Comparison of ENCODE assay signal across 8 mouse cellular contexts in genomic region chr5:125283748-125284640, GRCm38 (mm10). TPM values are rescaled to one million over a fixed set of nuclear protein-coding genes. Genes with fewer than 3 reads are reported as not detected.
A peak's percentile ranks its signal among the peaks of the same experiment; 100 is the strongest.
DNase-seq lines count a peak whose midpoint lies in the region; ATAC-seq lines count a peak whose summit lies in the region.

No protein-coding gene starts in this region.

- H3K4me2 ChIP-seq in hindbrain, embryonic 16.5 days (ENCODE audit: low read length) = peak overlapping the region; percentile 72
- H3K4me2 ChIP-seq in midbrain, embryonic 15.5 days = peak overlapping the region; percentile 64

- peak overlapping the region; percentile 56 for H3K27ac ChIP-seq in forebrain, embryonic 10.5 days
- H3K27ac ChIP-seq in hindbrain, embryonic 16.5 days (ENCODE audit: low read depth, low read length) = no peak overlapping the region
- H3K27ac ChIP-seq in midbrain, embryonic 15.5 days = no peak overlapping the region

- H3K36me3 ChIP-seq in forebrain, embryonic 10.5 days (replicated peaks) = peaks cover 37% of the 10 kb centered on the region
- peaks cover 8% of the 10 kb centered on the region; the same call in 1 of the 2 replicates for H3K36me3 ChIP-seq in hindbrain, embryonic 16.5 days (ENCODE audit: control insufficient read depth, insufficient read depth, low read length)
- H3K36me3 ChIP-seq in midbrain, embryonic 15.5 days (replicated peaks) = no peaks in the 10 kb centered on the region

- H3K4me1 ChIP-seq in forebrain, embryonic 10.5 days = peaks cover 23% of the 10 kb centered on the region
- peaks cover 9% of the 10 kb centered on the region for H3K4me1 ChIP-seq in hindbrain, embryonic 16.5 days (ENCODE audit: control insufficient read depth, insufficient read depth, low read depth, low read length)
- H3K4me1 ChIP-seq in midbrain, embryonic 15.5 days = peaks cover 13% of the 10 kb centered on the region; the same call in 1 of the 2 replicates

- intact Hi-C loops in left cerebral cortex, postnatal 36 days (cut with DNase I) = no loop called here

- H3K27me3 ChIP-seq in forebrain, embryonic 10.5 days (ENCODE audit: poor library complexity, severe bottlenecking) = no peaks in the 10 kb centered on the region
- H3K27me3 ChIP-seq in hindbrain, embryonic 16.5 days (replicated peaks; ENCODE audit: control insufficient read depth, insufficient read depth, low read length) = no peaks in the 10 kb centered on the region
- H3K27me3 ChIP-seq in midbrain, embryonic 15.5 days (replicated peaks) = no peaks in the 10 kb centered on the region

- H3K9me3 ChIP-seq in forebrain, embryonic 10.5 days = no peaks in the 10 kb centered on the region
- no peaks in the 10 kb centered on the region for H3K9me3 ChIP-seq in hindbrain, embryonic 16.5 days (ENCODE audit: control insufficient read depth, low read length)
- no peaks in the 10 kb centered on the region for H3K9me3 ChIP-seq in midbrain, embryonic 15.5 days

- peak; percentile 40 for DNase-seq in urinary bladder, postnatal 25 days (ENCODE audit: low spot score)
- no peak for DNase-seq in urinary bladder, postnatal 4 days (ENCODE audit: low spot score in 2 of 2)
- peak; percentile 61 for DNase-seq in forebrain, embryonic 10.5 days (ENCODE audit: extremely low spot score, low spot score)
- DNase-seq in left cerebral cortex, postnatal 36 days (ENCODE audit: low spot score in 2 of 2) = peak; percentile 56 to 61
- no peak for DNase-seq in c-Kit-positive CD71-positive TER-119-positive erythroid progenitor cells, embryonic 14.5 days (ENCODE audit: low spot score)

- H3K4me3 ChIP-seq in forebrain, embryonic 10.5 days = peak overlapping the region; percentile 47
- peak overlapping the region; percentile 44 for H3K4me3 ChIP-seq in hindbrain, embryonic 16.5 days (ENCODE audit: low read length)
- peak overlapping the region; percentile 38 for H3K4me3 ChIP-seq in midbrain, embryonic 15.5 days

- 16% methylated on average over 35 of the region's 35 CpGs for WGBS in forebrain, embryonic 10.5 days
- WGBS in hindbrain, embryonic 16.5 days = 16% methylated on average over 35 of the region's 35 CpGs
- 17% methylated on average over 35 of the region's 35 CpGs for WGBS in midbrain, embryonic 15.5 days

- ATAC-seq in hindbrain, embryonic 16.5 days = peak; percentile 81
- ATAC-seq in midbrain, embryonic 15.5 days (replicated peaks) = peak; percentile 81
- ATAC-seq in inflammation-experienced regulatory T-cells, adult 6 months = no peak

- H3K9ac ChIP-seq in hindbrain, embryonic 16.5 days (ENCODE audit: low read depth, low read length) = peak overlapping the region; percentile 60
- peak overlapping the region; percentile 35 for H3K9ac ChIP-seq in midbrain, embryonic 15.5 days

RNA-seq across cellular contexts. Expression of gene Scarb1, which starts 56.9 kb away (rescaled TPM):
- 51.3 and 54.5 TPM in 2 replicates for polyA plus RNA-seq in forebrain, embryonic 10.5 days (2016; fragmentation: Nextera tagmentation; extraction: Ambion mirVana)
- polyA plus RNA-seq in hindbrain, embryonic 16.5 days (2015; fragmentation: Nextera tagmentation; extraction: Ambion mirVana) = 55.3 and 62.6 TPM in 2 replicates
- 10 to 100 TPM; 22.0 to 28.0 TPM for total RNA-seq in left cerebral cortex, postnatal 36 days (2021)
- 40.3 and 45.9 TPM in 2 replicates for polyA plus RNA-seq in midbrain, embryonic 15.5 days (2015; fragmentation: Nextera tagmentation; extraction: Ambion mirVana)
- 10 to 100 TPM in 1 of 3 experiments, 1 to 10 TPM in 2; 3.7 to 11.8 (median 6.6) TPM for polyA plus RNA-seq in inflammation-experienced regulatory T-cells, adult 6 months (2017; shearing (Covaris generic))

Comparison
In these comparisons a context has a peak if more than half of its experiments do, and no peak if none do; other contexts are left out.
1. DNase-seq: peak in urinary bladder, postnatal 25 days (single experiment), forebrain, embryonic 10.5 days (single experiment) and left cerebral cortex, postnatal 36 days (2 of 2); none in urinary bladder, postnatal 4 days (0 of 2) and c-Kit-positive CD71-positive TER-119-positive erythroid progenitor cells, embryonic 14.5 days (single experiment).
2. Peak in every context shown above with its lines, with median percentiles within 50 percentile points of each other: H3K4me3 ChIP-seq.